ENCODE assay signal across 23 mouse cellular contexts in genomic region chr3:99854595-99854994, GRCm38 (mm10). TPM values are rescaled to one million over a fixed set of nuclear protein-coding genes. Genes with fewer than 3 reads are reported as not detected.
A peak's percentile ranks its signal among the peaks of the same experiment; 100 is the strongest.
DNase-seq lines count a peak whose midpoint lies in the region; ATAC-seq and TF ChIP-seq lines count a peak whose summit lies in the region.
"Had no signal": no experiment of that assay in that cellular context is flagged by ENCODE, and none has a peak within 500 bp of the region (broad histone marks: within the 10 kb centered on the region; RNA-seq: fewer than 3 reads in every experiment).

No protein-coding gene starts in this region.

- no peaks in the 10 kb centered on the region for H3K36me3 ChIP-seq in limb, embryonic 14.5 days (ENCODE audit: control insufficient read depth, insufficient read depth, low read length)
- no peaks in the 10 kb centered on the region for H3K36me3 ChIP-seq in forebrain, embryonic 14.5 days (ENCODE audit: control insufficient read depth, insufficient read depth, low read length)
- H3K36me3 ChIP-seq: embryonic facial prominence, embryonic 15.5 days; forebrain, embryonic 10.5 days; forebrain, embryonic 15.5 days; heart, embryonic 12.5 days; hindbrain, embryonic 10.5 days; intestine, embryonic 15.5 days had no signal

- H3K4me3 ChIP-seq in gastrocnemius, adult 2 months: no peak overlapping the region
- H3K4me3 ChIP-seq in limb, embryonic 14.5 days (replicated peaks; ENCODE audit: low read length): no peak overlapping the region
- no peak overlapping the region for H3K4me3 ChIP-seq in forebrain, embryonic 14.5 days (ENCODE audit: low read depth, low read length)
- H3K4me3 ChIP-seq: embryonic facial prominence, embryonic 15.5 days; erythroblast, embryonic 14.5 days; forebrain, embryonic 10.5 days; forebrain, embryonic 15.5 days; heart, embryonic 12.5 days; hindbrain, embryonic 10.5 days; intestine, embryonic 15.5 days had no signal

- H3K27ac ChIP-seq in gastrocnemius, adult 2 months: peak overlapping the region; percentile 5; the same call in 1 of the 2 replicates
- no peak overlapping the region for H3K27ac ChIP-seq in limb, embryonic 14.5 days (replicated peaks; ENCODE audit: low read depth, low read length)
- H3K27ac ChIP-seq in forebrain, embryonic 14.5 days (ENCODE audit: low read depth, low read length): no peak overlapping the region
- H3K27ac ChIP-seq: embryonic facial prominence, embryonic 15.5 days; forebrain, embryonic 10.5 days; forebrain, embryonic 15.5 days; hindbrain, embryonic 10.5 days; hindbrain, embryonic 14.5 days; intestine, embryonic 15.5 days had no signal

- no peak for TF ChIP-seq CTCF in gastrocnemius, adult 2 months (IDR thresholded peaks at IDR 0.05)

- H3K27me3 ChIP-seq in limb, embryonic 14.5 days (ENCODE audit: control insufficient read depth, insufficient read depth, low read length): no peaks in the 10 kb centered on the region
- no peaks in the 10 kb centered on the region for H3K27me3 ChIP-seq in forebrain, embryonic 14.5 days (replicated peaks; ENCODE audit: control insufficient read depth, insufficient read depth, low read length)
- H3K27me3 ChIP-seq: embryonic facial prominence, embryonic 15.5 days; forebrain, embryonic 15.5 days; heart, embryonic 12.5 days; intestine, embryonic 15.5 days had no signal

- WGBS in limb, embryonic 14.5 days: 35% methylated on average over 3 of the region's 3 CpGs
- 62% methylated on average over 3 of the region's 3 CpGs for WGBS in forebrain, embryonic 14.5 days

- H3K4me2 ChIP-seq in limb, embryonic 14.5 days (replicated peaks; ENCODE audit: low read depth, low read length, severe bottlenecking): no peak overlapping the region
- no peak overlapping the region for H3K4me2 ChIP-seq in forebrain, embryonic 14.5 days (ENCODE audit: low read length)
- H3K4me2 ChIP-seq: embryonic facial prominence, embryonic 15.5 days; forebrain, embryonic 15.5 days; heart, embryonic 12.5 days; hindbrain, embryonic 14.5 days; intestine, embryonic 15.5 days had no signal

- no peak for TF ChIP-seq POLR2A in limb, embryonic 14.5 days (IDR thresholded peaks at IDR 0.05; ENCODE audit: borderline replicate concordance, extremely low read depth, insufficient read depth, insufficient read length)

- DNase-seq in gastrocnemius, adult 2 months: no peak
- no peak for DNase-seq in gastrocnemius, postnatal 10 days
- peak; percentile 29 for DNase-seq in forelimb bud, embryonic 11.5 days (ENCODE audit: low read depth, low spot score)
- no peak for DNase-seq in limb, embryonic 14.5 days (ENCODE audit: low spot score)
- DNase-seq in forebrain, embryonic 14.5 days (ENCODE audit: low spot score): no peak
- DNase-seq: adrenal gland, adult 2 months; adrenal gland, postnatal 25 days; cerebellum, adult 11 months; cerebellum, adult 8-10 months; cerebellum, postnatal 25 days; gastrocnemius, postnatal 25 days had no signal

- intact Hi-C loops in gastrocnemius, adult 2 months (cut with DNase I): no loop called here

- peaks cover 12% of the 10 kb centered on the region for H3K4me1 ChIP-seq in limb, embryonic 14.5 days (ENCODE audit: control insufficient read depth, insufficient read depth, low read length)
- no peaks in the 10 kb centered on the region for H3K4me1 ChIP-seq in forebrain, embryonic 14.5 days (ENCODE audit: control insufficient read depth, insufficient read depth, low read length)
- H3K4me1 ChIP-seq: embryonic facial prominence, embryonic 15.5 days; forebrain, embryonic 15.5 days; hindbrain, embryonic 10.5 days; intestine, embryonic 15.5 days had no signal

- H3K9me3 ChIP-seq in limb, embryonic 14.5 days (ENCODE audit: control insufficient read depth, low read length): no peaks in the 10 kb centered on the region
- no peaks in the 10 kb centered on the region for H3K9me3 ChIP-seq in forebrain, embryonic 14.5 days (replicated peaks; ENCODE audit: control insufficient read depth, low read length)
- H3K9me3 ChIP-seq: embryonic facial prominence, embryonic 15.5 days; forebrain, embryonic 10.5 days; forebrain, embryonic 15.5 days; heart, embryonic 12.5 days; hindbrain, embryonic 10.5 days; intestine, embryonic 15.5 days had no signal

- H3K9ac ChIP-seq in limb, embryonic 14.5 days (ENCODE audit: low read depth, low read length, severe bottlenecking): no peak overlapping the region
- H3K9ac ChIP-seq in forebrain, embryonic 14.5 days (ENCODE audit: low read length): no peak overlapping the region
- H3K9ac ChIP-seq: embryonic facial prominence, embryonic 15.5 days; forebrain, embryonic 15.5 days; heart, embryonic 12.5 days; hindbrain, embryonic 14.5 days; intestine, embryonic 15.5 days had no signal

- peak; percentile 50; the same call in 1 of the 2 replicates for ATAC-seq in limb, embryonic 14.5 days (ENCODE audit: low FRiP score, low read depth)
- ATAC-seq in megakaryocyte progenitor cell, adult 5-6 weeks (replicated peaks; ENCODE audit: poor library complexity): no peak
- ATAC-seq in forebrain, embryonic 14.5 days: no peak
- ATAC-seq: forebrain, embryonic 15.5 days; intestine, embryonic 15.5 days had no signal

RNA-seq across cellular contexts. Expression of gene Spag17, which starts 30.6 kb away (rescaled TPM):
- total RNA-seq in gastrocnemius, adult 2 months (2021): not detected
- total RNA-seq in gastrocnemius, postnatal 10 days (2021): under 1 TPM in 1 of 2 experiments, not detected in 1; 0.23 TPM
- polyA plus RNA-seq in limb, embryonic 14.5 days (2012; rRNA removed): 0.73 and 0.88 TPM in 2 replicates
- 0.74 and 1.9 TPM in 2 replicates for polyA plus RNA-seq in limb, embryonic 14.5 days (2014; fragmentation: Nextera tagmentation; extraction: Ambion mirVana)
- not detected in 2 replicates for total RNA-seq in megakaryocyte progenitor cell, adult 5-6 weeks (2015)
- not detected in 2 replicates for total RNA-seq in megakaryocyte progenitor cell, adult 5-6 weeks (2017)
- 0.22 and 0.41 TPM in 2 replicates for polyA plus RNA-seq in forebrain, embryonic 14.5 days (2014; fragmentation: Nextera tagmentation; extraction: Ambion mirVana)
- total RNA-seq: adrenal gland, adult 2 months; adrenal gland, postnatal 25 days; gastrocnemius, postnatal 25 days; granulocyte monocyte progenitor cell, adult 5-6 weeks; heart, adult 8-10 months; heart, postnatal 25 days had no signal
- polyA plus RNA-seq: erythroblast, embryonic 14.5 days had no signal
